Mouse (Mus musculus): ENCODE results near the gene Trim47. TPM values are rescaled to one million over a fixed set of nuclear protein-coding genes. Genes with fewer than 3 reads are reported as not detected.

Gene Trim47
- 1 to 10 TPM; 5.6 to 8.1 (median 7.0) TPM for total RNA-seq (2022)

DNA sequence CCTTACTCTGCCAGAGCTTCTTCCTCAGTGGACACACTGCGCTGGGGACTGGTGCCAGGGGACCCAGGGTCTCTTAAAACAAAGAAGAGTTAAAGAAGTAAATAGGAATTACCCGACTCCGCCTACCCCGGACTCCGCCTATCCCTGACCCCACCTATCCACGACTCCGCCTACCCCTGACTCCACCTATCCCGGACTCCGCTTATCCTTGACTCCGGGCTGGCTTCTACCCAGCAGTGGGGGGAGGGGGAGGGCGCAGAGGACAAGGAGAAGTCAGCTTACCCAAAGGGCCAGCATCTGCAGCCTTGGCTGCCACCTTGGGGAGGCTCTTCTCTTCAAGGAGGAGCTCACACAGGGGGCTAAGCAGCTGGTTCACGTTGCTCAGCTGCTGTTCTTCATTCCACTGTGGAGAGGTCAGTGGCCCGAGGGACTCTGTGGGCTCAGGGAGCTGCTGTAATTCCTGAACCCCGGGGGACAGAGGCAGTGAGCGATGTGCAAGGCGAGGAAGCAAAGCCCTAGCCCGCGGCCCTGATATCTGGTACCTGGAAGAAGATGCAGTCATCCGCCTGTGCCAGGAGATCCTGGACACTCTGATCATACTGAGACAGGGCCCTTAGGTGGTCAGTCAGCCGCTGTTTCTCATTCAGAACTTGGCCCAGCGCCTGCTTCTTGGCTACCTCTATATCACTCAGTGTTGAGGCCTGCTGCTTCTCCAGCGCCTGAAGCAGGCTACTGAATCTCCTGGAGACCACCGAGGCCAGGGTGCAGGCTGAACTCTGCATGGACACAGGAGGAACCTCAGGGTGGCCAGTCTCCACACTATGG lies at the start of gene Trim47:
Gene Trim47, minus strand, starts transcription at position 55 of the 825 bp plus-strand sequence.
- no peak for DNase-seq (ENCODE audit: low spot score in 2 of 2)

DNA sequence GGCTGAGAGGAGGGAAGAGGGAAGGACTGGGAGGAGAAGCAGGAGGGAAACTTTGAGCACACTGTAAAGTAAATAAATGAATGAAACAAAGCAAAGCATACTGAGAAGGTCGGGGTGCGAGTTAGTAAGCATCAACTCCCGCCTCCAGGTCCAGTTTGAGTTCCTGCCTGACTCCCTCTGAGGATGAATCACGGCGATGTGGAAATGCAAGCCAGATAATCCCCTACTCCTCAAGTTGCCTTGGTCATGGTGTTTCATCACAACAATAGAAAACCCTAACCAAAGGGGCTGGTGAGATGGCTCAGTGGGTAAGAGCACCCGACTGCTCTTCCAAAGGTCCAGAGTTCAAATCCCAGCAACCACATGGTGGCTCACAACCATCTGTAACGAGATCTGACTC lies 49.0 kb upstream of the Trim47 start:
- no peak for DNase-seq (ENCODE audit: low spot score in 2 of 2)

DNA sequence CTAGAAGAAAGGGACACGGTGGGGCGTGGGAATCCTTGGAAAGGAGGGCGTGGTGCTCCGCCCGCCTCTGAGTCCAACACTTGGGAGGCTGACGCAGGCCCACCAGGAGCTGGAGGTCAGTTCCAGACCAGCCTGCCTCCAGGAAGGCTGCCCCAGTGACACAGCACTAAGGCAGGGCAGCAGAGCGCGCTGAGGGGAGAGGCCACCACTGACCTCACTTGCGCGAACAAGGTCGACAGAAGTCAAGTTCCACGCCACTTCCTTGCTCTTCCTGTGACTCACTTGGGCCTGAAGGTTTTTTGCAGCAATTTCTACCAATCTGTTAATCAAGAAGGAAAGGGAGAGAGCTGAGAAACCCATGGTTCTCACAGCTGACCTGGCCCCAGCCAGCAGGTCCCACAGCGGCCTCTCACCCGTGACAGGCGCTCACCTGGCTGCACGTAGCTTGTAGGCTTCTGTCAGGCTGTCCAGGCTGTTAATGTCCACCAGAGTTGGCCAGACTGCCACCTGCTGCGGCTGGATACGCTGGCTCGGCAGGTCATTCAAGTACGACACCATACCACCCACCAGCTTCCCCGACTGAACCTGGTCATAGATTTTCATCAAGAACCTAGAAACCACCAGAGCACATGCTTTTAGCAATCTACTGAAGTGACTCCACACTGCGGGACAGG lies 47.9 kb upstream of the Trim47 start:
- DNase-seq (ENCODE audit: low spot score in 2 of 2): no peak

DNA sequence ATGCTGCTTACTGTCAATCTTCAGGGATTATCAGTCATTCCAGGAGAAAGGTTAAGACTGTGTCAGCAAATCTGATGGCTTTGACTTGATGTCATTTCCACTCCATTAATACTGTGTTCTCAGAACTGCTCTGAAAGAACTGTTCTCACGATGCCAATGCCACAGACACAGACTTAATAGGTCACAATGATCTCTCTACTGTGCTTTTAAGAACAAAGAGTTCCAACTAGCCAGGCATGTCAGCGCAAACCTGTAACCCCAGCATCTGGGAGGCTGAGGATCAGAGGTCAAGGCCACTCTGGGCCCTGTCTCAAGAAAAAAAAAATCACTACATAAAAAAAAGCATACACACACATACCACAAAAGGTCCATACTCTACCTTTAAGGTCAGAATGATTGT lies 44.9 kb upstream of the Trim47 start:
- no peak for DNase-seq (ENCODE audit: low spot score in 2 of 2)

DNA sequence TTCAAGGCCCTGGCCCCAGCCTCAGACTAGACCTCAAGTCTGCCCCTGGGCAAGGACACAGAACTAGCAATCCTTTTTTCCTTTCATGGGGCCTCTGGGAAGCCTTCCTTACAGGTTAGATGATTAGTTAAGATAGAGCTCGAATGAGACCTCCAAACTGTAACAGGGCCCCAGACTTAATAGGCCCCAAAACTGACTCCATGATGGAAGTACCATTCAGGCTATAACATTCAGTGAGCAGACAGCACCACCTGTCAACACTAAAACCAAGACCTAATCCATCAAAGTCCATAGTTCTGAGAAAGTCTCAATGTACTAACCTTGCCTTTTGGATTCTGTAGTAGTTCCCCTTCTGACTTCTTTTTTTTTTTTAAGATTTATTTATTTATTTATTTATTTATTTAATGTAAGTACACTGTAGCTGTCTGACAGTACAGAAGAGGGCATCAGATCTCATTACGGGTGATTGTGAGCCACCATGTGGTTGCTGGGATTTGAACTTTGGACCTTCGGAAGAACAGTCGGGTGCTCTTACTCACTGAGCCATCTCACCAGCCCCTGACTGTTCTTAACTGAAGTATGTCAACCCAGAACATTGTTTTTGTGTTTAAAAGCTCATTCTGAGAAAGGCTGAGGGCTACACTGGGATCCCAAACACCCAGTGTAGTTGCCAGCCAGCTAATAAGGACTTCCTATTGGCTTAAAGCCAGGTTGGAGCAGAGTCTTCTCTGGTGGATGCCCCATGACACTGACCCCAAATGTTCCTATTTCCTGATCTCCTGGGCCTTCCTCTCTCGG lies 43.2 kb upstream of the Trim47 start:
- no peak for DNase-seq (ENCODE audit: low spot score in 2 of 2)

DNA sequence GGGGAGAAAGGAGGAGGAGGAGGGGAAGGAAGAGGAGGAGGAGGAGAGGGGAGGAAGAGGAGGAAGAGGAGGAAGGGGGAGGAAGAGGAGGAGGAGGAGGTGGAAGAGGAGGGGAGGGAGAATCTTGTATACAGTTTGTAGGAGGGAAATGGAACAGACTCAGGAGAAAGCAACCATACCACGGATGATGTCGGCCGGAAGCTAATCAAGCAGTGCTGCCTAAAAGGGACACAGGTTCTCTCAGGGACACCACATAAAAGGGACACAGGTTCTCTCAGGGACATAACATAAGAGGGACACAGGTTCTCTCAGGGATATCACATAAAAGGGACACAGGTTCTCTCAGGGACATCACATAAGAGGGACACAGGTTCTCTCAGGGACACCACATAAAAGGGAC lies 42.2 kb upstream of the Trim47 start:
- no peak for DNase-seq (ENCODE audit: low spot score in 2 of 2)

DNA sequence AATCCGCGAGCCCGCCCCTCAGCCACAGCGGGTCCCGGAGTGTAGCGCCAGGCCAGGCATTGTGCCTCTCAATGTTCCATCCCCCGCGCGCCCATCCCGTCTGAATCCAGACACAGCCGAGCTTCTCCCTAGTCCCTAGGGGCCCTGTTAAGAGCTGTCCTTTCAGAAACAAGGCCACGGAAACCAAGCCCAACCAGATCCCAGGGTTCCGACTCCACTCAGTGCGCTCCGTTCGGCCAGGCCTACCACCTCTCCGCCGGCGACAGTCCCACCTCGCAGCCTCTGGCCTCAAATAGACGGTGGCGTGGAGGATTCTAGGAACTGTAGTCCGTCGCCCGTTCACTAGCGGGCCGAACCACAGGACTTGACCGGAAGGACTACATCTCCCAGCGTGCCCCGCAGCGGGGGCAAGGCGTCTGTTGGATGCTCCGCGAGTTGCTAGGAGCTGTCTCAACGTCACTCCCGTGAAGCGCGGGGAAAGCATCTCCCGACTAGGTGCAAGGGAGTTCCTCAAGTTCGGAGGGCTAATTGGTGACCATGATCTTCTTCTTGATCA lies 41.0 kb upstream of the Trim47 start, which contains the start of gene Fbf1:
Gene Fbf1, minus strand, starts transcription at position 283 of the 556 bp plus-strand sequence.
- DNase-seq (ENCODE audit: low spot score in 2 of 2): peak; percentile 91 to 96

DNA sequence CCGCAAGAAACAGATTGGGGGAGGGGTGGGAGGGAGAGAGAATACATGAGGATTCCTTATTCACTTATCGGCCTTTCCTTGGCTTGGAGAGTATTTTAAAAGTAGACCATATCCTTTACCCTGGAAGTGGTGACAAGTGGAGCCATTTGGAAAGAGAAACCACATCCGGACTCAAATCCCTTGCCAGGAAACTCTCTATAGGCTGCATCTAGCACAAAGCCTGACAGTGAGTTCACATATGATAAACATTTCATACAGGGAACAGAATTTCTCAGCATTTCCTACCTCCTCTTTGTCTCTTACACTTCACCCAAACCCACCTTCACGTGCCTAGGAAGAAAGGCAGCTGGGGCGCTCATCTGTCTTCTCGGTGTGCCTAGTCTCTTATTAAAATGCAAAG lies 40.2 kb upstream of the Trim47 start:
- DNase-seq (ENCODE audit: low spot score in 2 of 2): no peak

DNA sequence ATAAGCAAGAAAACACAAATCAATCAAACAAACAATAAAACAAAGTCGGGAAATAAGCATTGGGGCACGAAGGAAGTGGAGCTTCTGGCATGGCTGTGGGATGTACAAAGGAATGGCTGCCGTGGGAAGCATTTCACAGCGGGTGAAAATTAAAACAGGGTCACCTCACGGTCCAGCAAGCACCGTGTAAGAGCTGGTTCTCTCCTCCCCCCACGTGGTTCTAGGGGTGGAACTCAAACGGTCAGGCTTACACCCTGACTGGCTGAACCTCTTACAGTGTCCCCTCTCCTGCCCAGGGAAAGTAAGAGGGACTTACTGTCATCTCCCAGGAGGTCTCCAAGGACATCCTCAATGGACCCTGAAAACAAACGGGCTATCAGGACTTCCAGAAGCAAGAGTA lies 36.0 kb upstream of the Trim47 start:
- no peak for DNase-seq (ENCODE audit: low spot score in 2 of 2)

DNA sequence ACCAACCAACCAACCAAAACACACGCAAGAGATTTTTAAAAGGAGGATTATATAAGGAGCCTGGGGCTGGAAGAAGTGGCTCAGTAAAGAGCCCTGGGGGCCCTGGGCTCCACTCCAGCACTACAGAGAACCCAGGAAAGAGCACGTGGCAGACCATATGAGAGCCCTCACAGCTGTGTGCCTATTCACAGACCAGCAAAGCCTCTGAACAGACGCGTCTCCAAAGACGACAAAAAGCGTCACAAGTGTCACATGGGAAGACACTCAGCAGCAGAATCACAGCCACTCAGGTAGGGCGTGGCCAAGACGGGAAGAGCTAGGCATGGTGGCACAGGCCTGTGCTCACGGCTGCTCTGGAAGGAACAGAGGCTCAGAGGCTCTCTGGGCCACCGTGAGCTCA lies 35.1 kb upstream of the Trim47 start:
- DNase-seq (ENCODE audit: low spot score in 2 of 2): peak in 1 of 2 experiments; percentile 75

DNA sequence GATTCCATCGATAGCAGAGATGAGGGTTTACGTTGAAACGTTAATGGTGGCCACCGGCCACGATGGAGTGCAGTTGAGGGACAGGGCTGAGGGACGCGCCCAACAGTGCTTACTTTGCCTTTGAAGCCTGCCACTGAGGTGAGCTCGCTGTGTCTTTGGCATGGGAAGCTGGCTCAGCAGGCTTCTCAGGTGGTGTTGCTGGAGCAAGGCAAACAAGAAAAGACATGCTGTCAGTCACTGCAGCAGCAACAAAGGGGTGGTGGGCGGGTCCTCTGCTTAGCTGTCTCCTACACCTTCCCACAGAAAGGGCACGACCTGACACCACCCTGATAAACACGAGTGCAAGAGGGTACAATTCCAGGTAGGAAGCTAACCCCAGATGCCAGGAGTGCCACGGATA lies 34.3 kb upstream of the Trim47 start:
- no peak for DNase-seq (ENCODE audit: low spot score in 2 of 2)

DNA sequence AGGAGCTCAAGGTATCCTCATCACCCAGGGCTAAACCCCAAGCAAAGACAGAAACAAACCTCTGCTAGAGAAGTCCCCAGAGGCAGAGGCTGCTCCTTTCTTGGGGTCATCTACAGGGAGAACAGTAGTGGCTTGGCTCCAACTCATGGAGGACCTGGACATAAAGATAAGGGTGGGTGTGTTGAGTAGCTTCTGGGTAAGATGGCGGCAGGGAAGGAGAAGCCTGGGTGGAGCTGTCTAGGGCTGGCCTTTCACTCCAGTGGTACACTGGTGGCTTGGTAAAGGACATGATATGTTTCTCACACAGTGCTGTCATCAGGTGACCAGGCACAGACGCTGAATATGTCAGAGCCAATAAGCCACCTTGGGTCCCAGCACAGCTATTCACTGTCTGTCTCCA lies 23.9 kb upstream of the Trim47 start:
- DNase-seq (ENCODE audit: low spot score in 2 of 2): no peak

DNA sequence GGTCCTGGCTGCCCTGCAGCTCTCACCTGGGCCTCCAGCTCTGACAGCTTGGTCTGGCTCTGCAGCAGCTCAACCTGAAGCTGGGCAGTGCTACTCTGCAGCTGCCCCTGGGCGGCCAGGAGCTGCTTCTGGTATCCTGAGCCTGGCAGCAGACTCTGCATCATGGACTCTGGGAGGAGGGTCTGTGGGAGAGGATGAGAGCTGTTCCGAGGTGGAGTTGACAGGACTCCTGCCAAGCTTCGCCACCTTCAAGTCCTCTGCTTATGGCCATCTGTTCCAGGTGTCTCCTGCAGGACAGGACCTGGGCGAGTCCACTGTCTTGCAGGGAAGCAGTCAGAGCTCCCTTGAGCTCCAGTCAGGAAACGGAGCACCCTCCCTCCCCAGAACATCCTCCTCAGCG lies 22.3 kb upstream of the Trim47 start:
- no peak for DNase-seq (ENCODE audit: low spot score in 2 of 2)

DNA sequence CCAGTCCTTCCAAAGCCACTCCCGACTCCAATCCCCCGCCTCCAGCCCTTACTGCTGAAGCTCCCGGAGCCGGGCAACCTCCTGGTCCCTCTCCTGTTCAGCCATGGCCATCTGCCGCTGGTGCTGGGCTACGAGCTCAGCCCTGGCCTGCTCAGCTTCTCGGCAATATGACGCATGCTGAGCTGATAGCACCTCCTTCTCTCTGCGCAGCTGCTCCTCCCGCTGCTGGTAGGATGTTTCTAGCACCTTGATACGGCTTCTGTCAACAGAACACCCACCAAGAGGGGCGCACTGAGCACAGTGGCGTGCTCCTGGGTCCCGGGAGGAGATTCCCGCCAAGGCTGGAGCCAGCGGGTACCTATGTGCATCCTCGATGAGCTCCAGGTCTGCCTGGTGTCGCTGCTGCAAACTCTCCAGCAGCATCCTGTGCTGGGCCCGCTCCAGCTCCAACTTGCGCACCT lies 21.8 kb upstream of the Trim47 start:
- peak in 1 of 2 experiments; percentile 81 for DNase-seq (ENCODE audit: low spot score in 2 of 2)

DNA sequence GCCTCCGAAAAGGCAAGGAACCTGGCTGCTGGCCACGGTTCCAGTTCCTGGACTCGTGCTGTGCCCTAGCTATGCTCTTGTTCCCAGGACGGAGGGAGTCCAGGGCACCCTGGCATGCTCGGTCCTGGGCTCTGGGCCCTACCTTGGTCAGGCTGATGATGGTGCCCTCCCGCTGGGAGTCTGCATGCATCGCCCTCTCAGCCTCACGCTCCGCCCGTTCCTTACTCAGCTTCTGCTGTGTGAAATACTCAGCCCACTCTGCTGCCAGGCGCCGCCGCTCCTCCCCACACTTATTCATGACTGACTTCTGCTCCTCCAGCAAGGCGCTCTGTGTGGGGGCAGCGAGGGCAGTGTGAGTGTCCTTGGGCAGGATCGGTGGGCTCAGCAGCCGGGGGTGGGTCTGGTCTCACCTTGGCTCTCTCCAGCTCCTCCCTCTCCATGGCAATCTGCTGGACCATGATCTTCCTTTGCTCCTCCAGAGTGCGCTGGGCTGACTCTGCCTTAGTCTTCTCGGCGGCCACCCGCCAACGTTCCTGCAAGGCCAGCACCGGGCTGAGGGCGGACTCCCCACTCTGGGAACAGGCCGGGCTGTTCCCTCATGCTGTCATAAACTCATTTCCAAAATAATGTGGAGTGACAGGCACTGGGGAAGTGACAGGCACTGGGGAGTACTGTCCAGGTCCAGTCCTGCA lies 19.4 kb upstream of the Trim47 start:
- peak; percentile 58 to 80 for DNase-seq (ENCODE audit: low spot score in 2 of 2)

DNA sequence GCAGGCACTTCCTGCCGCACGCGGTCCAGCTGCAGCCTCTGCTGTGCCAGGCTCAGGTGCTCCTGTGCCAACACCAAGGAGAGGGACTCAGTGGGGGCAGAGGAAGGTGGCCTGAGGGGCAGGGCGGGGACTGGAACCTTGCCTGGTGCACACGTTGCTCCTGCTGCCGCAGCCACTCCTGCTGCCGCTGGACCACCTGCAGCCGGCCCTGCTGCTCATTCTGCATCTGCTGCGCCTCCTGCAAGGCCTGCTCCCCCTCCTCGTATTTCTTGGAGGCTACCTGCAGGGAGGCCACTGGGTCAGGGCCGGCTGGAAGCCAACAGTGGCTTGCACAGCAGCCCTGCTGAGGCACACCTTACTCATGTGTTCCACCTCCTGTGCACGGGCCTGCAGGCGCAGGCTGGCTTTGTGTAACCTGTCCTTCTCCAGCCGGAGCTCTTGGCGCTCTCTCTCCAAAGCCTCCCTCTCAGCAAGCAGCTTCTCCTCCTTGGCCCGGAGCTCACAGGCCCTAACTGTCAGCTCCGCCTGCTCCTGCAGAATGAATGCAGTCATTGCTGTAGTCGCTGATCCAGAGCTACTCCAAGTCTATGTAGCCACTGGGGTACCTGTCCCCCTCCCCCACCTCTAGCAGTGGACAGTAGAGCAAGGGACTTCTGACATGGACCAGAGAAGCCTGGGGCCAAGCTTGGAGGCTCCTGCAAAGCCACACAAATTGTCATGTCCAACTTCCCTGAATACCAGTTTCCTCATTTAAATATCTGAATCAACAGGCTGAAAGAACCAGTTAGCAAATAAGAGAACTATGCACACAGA lies 18.7 kb upstream of the Trim47 start:
- no peak for DNase-seq (ENCODE audit: low spot score in 2 of 2)

DNA sequence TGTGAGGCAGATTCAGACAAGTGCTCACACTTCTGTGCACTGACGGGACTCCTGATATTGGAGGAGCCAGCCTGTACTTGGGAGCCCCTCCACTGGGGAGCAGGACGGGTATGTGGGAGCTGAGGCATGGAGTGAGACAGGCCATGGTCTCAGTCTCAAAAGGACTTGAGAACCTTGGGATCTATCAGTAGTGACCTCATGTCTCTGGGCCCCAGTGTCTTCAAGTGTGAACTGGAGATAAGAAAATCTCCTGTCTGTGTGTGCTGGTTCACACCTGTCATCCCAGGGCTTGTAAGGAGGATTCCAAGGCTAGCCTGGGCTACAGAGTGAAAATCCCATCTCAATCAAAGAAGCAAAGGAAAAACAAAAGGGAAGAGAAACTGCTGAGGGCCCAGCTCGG lies 16.5 kb upstream of the Trim47 start:
- DNase-seq (ENCODE audit: low spot score in 2 of 2): no peak

DNA sequence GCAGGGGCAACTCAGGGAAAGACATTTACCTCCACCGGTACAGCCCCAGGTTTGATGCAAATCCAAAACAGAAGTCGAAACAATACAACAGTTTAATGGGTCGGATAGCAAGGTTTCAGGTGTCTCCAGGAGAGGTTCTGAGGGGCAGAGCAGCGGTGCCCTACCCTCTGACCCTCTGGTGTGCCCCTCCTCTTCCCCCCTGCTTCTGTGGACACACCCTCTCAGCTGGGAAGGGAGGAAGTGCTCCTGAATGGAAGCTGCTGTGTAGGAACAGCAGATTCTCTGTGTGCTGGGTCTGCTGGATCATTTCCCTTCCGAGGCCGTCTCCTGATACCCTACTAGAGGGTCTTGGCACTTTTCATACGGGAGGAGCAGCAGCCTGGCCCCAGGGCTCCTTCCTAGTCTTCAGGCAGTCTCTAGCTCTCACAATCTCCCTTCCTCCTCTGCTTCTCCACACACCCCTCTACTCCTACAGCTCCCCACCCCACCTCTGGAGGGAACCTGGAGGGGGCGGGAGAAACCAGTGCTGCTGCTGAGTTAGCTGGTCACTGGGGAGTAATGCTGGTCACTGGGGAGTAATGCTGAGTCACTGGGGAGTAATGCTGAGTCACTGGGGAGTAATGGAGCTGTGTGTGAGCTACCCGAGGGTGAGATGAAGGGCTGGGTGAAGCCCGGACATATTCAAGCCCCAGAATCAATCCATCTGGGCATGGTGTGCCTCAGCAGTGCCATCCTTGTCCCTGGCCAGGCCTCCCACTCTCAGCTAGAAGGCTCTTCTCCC lies 15.4 kb upstream of the Trim47 start:
- no peak for DNase-seq (ENCODE audit: low spot score in 2 of 2)

DNA sequence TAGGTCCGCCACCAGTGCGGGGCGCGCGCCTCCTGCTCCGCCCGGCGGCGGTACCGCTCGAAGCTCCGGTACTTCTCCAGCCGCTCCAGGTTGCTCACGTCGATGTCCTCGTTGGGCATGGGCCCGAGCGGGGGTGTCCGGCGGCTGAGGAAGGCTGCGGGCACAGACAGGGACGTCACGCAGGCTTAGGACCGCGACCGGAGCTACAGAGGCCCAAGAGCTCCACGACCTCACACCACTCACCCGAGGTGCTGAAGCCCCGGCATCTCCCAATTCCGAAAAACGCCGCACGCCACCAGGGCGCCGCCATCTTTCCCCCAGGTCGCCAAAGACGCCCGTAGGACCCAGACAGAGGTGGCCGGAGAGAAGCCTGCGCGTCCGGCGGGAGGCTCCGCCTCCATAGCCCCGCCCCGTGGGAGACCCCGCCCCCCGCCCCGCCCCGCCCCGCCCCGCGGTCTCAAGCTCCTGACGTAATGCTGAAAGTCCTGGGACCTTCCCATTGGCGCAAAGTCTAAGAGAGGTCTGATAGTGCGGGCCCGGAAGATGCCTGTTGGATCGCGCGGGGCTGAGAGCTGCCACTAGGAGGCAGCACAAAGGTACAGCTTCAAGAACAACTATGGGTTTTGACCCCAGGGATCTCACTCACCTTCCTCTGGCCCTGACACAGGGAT lies 11.6 kb upstream of the Trim47 start, which contains the start of gene Mrpl38:
Gene Mrpl38, minus strand, starts transcription at position 401 of the 671 bp plus-strand sequence.
- DNase-seq (ENCODE audit: low spot score in 2 of 2): peak; percentile 69 to 79
